Mouse (Mus musculus) hindbrain, embryonic 10.5 days (tissue): ENCODE data around the gene Axin2. TPM values are rescaled to one million over a fixed set of nuclear protein-coding genes. Genes with fewer than 3 reads are reported as not detected.
A peak's percentile ranks its signal among the peaks of the same experiment; 100 is the strongest.

Experiments used
- DNase-seq: peaks from one replicate; pipeline ENCODE4 v3.0.0-alpha.2; 2017; ENCODE audit warnings: low spot score
- H3K27ac ChIP-seq: fragments of 300-500 bp; sonication (generic); 2 replicates; pipeline ENCODE4 v1.5.1; 2016; ENCODE audit warnings: mild to moderate bottlenecking, moderate library complexity
- H3K27me3 ChIP-seq: fragments of 300-500 bp; sonication (generic); 2 replicates; pipeline ENCODE4 v1.6.1; 2016; ENCODE audit warnings: mild to moderate bottlenecking; ENCODE audit not compliant: poor library complexity, insufficient read depth, severe bottlenecking
- H3K36me3 ChIP-seq: fragments of 300-500 bp; sonication (generic); 2 replicates; pipeline ENCODE4 v1.6.1; 2016; ENCODE audit warnings: mild to moderate bottlenecking, moderate library complexity
- H3K4me1 ChIP-seq: fragments of 300-500 bp; sonication (generic); replicated peaks from 2 replicates; pipeline ENCODE4 v1.6.1; 2016; ENCODE audit warnings: mild to moderate bottlenecking
- H3K4me3 ChIP-seq: fragments of 300-500 bp; sonication (generic); 2 replicates; pipeline ENCODE4 v1.5.1; 2016; ENCODE audit warnings: mild to moderate bottlenecking, moderate library complexity
- H3K9me3 ChIP-seq: fragments of 300-500 bp; sonication (generic); 2 replicates; pipeline ENCODE4 v1.6.1; 2016; ENCODE audit warnings: mild to moderate bottlenecking, moderate library complexity
- WGBS: fragments of 180-500 bp; shearing (Covaris S2); methylation state at CpG from one replicate; pipeline ENCODE4 v1.1.7; 2016; 5-methylcytosine and 5-hydroxymethylcytosine counted together
- polyA plus RNA-seq: library from polyadenylated mRNA; unstranded; fragments of >200 nt; fragmentation: Nextera tagmentation; extraction: Ambion mirVana; gene quantifications from 2 replicates; pipeline ENCODE4 v1.2.1, GENCODE M21; 2016

Axin2 gene
- polyA plus RNA-seq, 1 experiment from 2014 or later: 18.0 TPM

- Histone ChIP-seq H3K27ac (no peak overlapping the region), H3K4me1 (peaks cover 33% of the 10 kb centered on the region), H3K4me3 (peak overlapping the region; percentile 40), H3K36me3 (no peaks in the 10 kb centered on the region), H3K9me3 (peaks cover 3% of the 10 kb centered on the region; the same call in 1 of the 2 replicates), H3K27me3 (peaks cover 42% of the 10 kb centered on the region)
- DNase-seq: no peak
- 5% methylated on average over 14 of the region's 14 CpGs for WGBS
Observed at GRCm38 (mm10) chr11:108910328-108910886, 9.7 kb upstream of the Axin2 start.

GRCm38 (mm10) chr11:108910903-108911302, 9.2 kb upstream of the Axin2 start:
- H3K4me3 ChIP-seq: no peak overlapping the region; the same call in 1 of the 2 replicates
- 33% methylated on average over 7 of the region's 7 CpGs for WGBS
- peak overlapping the region; percentile 5; the same call in 1 of the 2 replicates for H3K27ac ChIP-seq
- no peak for DNase-seq
- peaks cover 3% of the 10 kb centered on the region; the same call in 1 of the 2 replicates for H3K9me3 ChIP-seq
- H3K4me1 ChIP-seq: peaks cover 33% of the 10 kb centered on the region
- H3K36me3 ChIP-seq: no peaks in the 10 kb centered on the region
- H3K27me3 ChIP-seq: peaks cover 42% of the 10 kb centered on the region

- 96% methylated on average over 12 of the region's 12 CpGs for WGBS
- peaks cover 38% of the 10 kb centered on the region for H3K27me3 ChIP-seq
- H3K9me3 ChIP-seq: peaks cover 8% of the 10 kb centered on the region; the same call in 1 of the 2 replicates
- H3K36me3 ChIP-seq: no peaks in the 10 kb centered on the region
- H3K4me3 ChIP-seq: no peak overlapping the region
- H3K4me1 ChIP-seq: peaks cover 33% of the 10 kb centered on the region
- DNase-seq: no peak
- no peak overlapping the region for H3K27ac ChIP-seq
Observed at GRCm38 (mm10) chr11:108912174-108912573, 8.0 kb upstream of the Axin2 start.

- peak; percentile 75 for DNase-seq
- H3K36me3 ChIP-seq: no peaks in the 10 kb centered on the region
- H3K9me3 ChIP-seq: peaks cover 5% of the 10 kb centered on the region; the same call in 1 of the 2 replicates
- peaks cover 36% of the 10 kb centered on the region for H3K4me1 ChIP-seq
- WGBS: 7% methylated on average over 12 of the region's 12 CpGs
- H3K4me3 ChIP-seq: peak overlapping the region; percentile 33
- peak overlapping the region; percentile 85 for H3K27ac ChIP-seq
- peaks cover 9% of the 10 kb centered on the region; the same call in 1 of the 2 replicates for H3K27me3 ChIP-seq
Observed at GRCm38 (mm10) chr11:108917422-108918324, 2.5 kb upstream of the Axin2 start.

GRCm38 (mm10) chr11:108920636-108921505, 722 bp downstream of the Axin2 start:
- peaks cover 5% of the 10 kb centered on the region; the same call in 1 of the 2 replicates for H3K9me3 ChIP-seq
- DNase-seq: peak; percentile 91
- WGBS: under 1% methylated on average over 104 of the region's 104 CpGs
- peaks cover 68% of the 10 kb centered on the region for H3K4me1 ChIP-seq
- peak overlapping the region; percentile 100 for H3K27ac ChIP-seq
- peaks cover 28% of the 10 kb centered on the region for H3K36me3 ChIP-seq
- peaks cover 14% of the 10 kb centered on the region for H3K27me3 ChIP-seq
- H3K4me3 ChIP-seq: peak overlapping the region; percentile 79

GRCm38 (mm10) chr11:108921506-108922455, 1.6 kb downstream of the Axin2 start:
- under 1% methylated on average over 60 of the region's 62 CpGs for WGBS
- Histone ChIP-seq H3K36me3 (peaks cover 35% of the 10 kb centered on the region), H3K4me3 (peak overlapping the region; percentile 79), H3K27ac (peak overlapping the region; percentile 100), H3K27me3 (peaks cover 14% of the 10 kb centered on the region), H3K4me1 (peaks cover 77% of the 10 kb centered on the region), H3K9me3 (peaks cover 2% of the 10 kb centered on the region; the same call in 1 of the 2 replicates)
- peak; percentile 75 for DNase-seq

GRCm38 (mm10) chr11:108922511-108923187, 2.5 kb downstream of the Axin2 start:
- Histone ChIP-seq H3K27ac (peak overlapping the region; percentile 100), H3K4me3 (peak overlapping the region; percentile 79), H3K9me3 (no peaks in the 10 kb centered on the region), H3K36me3 (peaks cover 43% of the 10 kb centered on the region), H3K27me3 (peaks cover 14% of the 10 kb centered on the region), H3K4me1 (peaks cover 78% of the 10 kb centered on the region)
- peak; percentile 47 for DNase-seq
- WGBS: under 1% methylated on average over 32 of the region's 32 CpGs

GRCm38 (mm10) chr11:108923188-108923575, 3.0 kb downstream of the Axin2 start:
- peaks cover 14% of the 10 kb centered on the region for H3K27me3 ChIP-seq
- peak overlapping the region; percentile 100 for H3K27ac ChIP-seq
- H3K4me1 ChIP-seq: peaks cover 78% of the 10 kb centered on the region
- no peaks in the 10 kb centered on the region for H3K9me3 ChIP-seq
- peak overlapping the region; percentile 79 for H3K4me3 ChIP-seq
- H3K36me3 ChIP-seq: peaks cover 47% of the 10 kb centered on the region
- 2% methylated on average over 17 of the region's 17 CpGs for WGBS
- peak; percentile 35 for DNase-seq

GRCm38 (mm10) chr11:108923781-108924180, 3.6 kb downstream of the Axin2 start:
- peaks cover 8% of the 10 kb centered on the region; the same call in 1 of the 2 replicates for H3K27me3 ChIP-seq
- 13% methylated on average over 13 of the region's 13 CpGs for WGBS
- peaks cover 52% of the 10 kb centered on the region for H3K36me3 ChIP-seq
- H3K4me1 ChIP-seq: peaks cover 78% of the 10 kb centered on the region
- H3K4me3 ChIP-seq: peak overlapping the region; percentile 79
- no peaks in the 10 kb centered on the region for H3K9me3 ChIP-seq
- H3K27ac ChIP-seq: peak overlapping the region; percentile 100
- peak; percentile 29 for DNase-seq

GRCm38 (mm10) chr11:108924346-108924745, 4.2 kb downstream of the Axin2 start:
- peaks cover 78% of the 10 kb centered on the region for H3K4me1 ChIP-seq
- no peak for DNase-seq
- H3K4me3 ChIP-seq: peak overlapping the region; percentile 79
- no peaks in the 10 kb centered on the region for H3K9me3 ChIP-seq
- peak overlapping the region; percentile 100 for H3K27ac ChIP-seq
- 4% methylated on average over 5 of the region's 5 CpGs for WGBS
- H3K36me3 ChIP-seq: peaks cover 57% of the 10 kb centered on the region
- peaks cover 6% of the 10 kb centered on the region; the same call in 1 of the 2 replicates for H3K27me3 ChIP-seq

GRCm38 (mm10) chr11:108925202-108925601, 5.1 kb downstream of the Axin2 start:
- Histone ChIP-seq H3K4me1 (peaks cover 78% of the 10 kb centered on the region), H3K9me3 (no peaks in the 10 kb centered on the region), H3K4me3 (peak overlapping the region; percentile 79), H3K27me3 (peaks cover 6% of the 10 kb centered on the region; the same call in 1 of the 2 replicates), H3K36me3 (peaks cover 66% of the 10 kb centered on the region), H3K27ac (peak overlapping the region; percentile 100)
- peak; percentile 91 for DNase-seq
- 12% methylated on average over 6 of the region's 6 CpGs for WGBS
